Mouse (Mus musculus) layer of hippocampus, adult 11-12 months (tissue): Measurements from ENCODE around the gene Lpar2.
A peak's percentile ranks its signal among the peaks of the same experiment; 100 is the strongest.

ENCODE experiments used
- DNase-seq: peaks from one replicate; pipeline ENCODE4 v3.0.0; 2022; ENCODE audit warnings: low spot score

Lpar2 gene

DNA sequence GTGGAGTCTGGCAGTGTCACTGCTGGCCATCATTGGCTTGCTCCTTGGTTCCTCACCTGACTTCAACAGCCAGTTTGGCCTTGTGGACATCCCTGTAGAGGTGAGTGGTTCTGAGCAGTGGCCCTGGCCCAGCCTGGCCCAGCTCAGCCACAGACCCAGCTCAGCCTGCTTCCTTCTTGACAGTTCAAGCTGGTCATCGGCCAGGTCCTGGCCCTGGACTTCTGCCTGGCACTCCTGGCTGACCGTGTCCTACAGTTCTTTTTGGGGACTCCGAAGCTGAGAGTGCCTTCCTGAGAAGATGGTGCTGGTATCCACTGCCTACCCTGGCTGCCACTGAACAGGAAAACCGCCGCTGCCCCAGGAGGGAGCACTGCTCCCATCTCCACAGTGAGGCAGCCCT lies 15.0 kb upstream of the Lpar2 start:
- no peak for DNase-seq

DNA sequence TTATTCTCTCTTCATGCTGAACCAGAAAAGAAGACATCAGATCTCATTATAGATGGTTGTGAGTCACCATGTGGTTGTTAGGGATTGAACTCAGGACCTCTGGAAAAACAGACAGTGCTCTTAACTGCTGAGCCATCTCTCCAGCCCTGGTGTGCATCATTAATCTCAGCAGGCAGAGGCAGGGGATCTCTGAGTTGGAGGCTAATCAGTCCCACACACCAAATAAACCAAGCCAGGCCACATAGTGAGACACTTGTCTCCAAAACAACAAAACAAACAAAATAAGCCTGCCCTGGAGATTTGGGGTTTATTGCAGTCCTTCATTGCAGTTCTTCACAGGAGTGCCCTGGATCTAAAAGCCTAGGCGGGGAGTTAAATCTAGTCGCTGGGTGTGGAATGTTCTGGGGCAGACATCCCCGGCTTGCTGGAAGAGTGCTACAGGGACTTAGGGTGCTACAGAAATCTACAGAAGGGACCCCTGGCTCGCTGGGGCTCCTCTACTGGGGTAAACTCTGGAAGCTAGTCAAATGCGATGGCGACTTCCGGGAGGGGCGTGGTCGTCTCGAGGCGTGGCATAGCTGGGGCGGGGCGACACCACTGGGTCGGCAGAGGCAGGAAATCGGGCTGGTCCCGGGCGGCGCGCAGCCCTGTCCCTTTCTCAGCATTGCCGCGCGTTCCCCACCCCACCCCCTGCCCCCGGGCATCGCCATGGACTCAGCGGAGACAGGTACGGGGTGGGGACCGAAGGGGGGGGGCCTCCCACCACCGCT lies 13.9 kb upstream of the Lpar2 start, which contains the start of gene Gmip:
Gene Gmip, plus strand, starts transcription at position 586 of the 770 bp plus-strand sequence.
- DNase-seq: peak; percentile 67

DNA sequence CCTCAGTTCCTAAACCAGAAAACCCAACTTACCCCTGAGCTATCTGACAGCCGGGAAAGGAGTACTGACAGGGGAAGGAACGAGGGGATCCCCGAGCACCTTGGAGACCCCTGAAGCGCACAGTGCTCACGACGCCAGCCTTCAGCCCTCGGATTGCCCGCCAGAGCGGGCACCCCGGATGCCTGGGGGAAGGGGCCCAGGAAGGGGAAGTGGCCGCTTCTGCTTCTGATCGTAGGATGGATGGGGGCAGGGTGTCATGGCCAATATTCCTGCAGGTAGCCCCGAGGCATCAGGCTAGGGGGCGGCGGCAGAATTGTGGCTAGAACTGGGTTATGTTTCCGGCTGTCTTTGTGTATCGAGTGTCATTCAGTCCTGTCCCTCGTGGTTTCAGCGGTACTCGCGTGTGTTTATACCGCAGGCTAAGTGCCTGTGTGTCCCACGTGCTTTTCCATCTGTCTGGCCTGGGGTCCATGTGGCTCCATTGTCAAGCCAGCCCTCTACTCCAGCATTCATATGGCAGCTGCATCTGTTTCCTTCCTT lies 13.3 kb upstream of the Lpar2 start:
- peak; percentile 52 for DNase-seq

DNA sequence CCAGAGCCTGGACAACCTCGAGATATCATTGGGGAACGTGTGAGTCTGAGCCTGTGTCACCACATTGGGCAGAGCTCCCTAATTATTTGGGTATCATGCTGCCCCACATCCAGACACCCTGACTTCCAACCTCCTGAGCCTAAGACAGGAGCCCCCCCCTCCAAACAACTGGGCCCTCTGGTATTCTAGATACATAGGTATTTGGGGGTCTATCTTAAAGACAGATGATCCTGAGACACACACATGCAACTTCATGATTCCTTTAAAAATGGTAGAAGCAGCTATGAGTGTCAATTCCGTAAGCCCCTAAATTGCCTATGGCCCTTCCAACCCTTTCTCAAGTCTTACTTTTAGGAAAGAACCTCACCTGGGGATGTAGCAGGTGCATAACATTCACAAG lies 12.4 kb upstream of the Lpar2 start:
- DNase-seq: no peak

DNA sequence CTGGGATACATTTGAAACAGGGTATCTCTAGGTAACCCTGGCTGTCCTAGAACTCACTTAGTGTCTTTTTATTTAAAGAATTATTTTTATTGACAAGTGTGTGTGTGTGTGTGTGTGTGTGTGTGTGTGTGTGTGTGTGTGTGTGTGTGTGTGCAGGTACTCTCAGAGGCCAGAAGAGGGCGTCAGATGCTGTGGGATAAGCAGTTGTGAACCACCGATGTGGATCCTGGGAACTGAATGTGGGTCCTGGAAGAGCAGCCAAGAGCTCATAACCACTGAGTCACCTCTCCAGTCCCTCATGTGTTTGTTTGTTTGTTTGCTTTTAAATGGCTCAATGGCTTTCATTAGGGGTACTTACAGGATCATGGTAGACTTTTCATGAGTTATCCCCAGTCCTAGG lies 7.3 kb upstream of the Lpar2 start:
- no peak for DNase-seq

DNA sequence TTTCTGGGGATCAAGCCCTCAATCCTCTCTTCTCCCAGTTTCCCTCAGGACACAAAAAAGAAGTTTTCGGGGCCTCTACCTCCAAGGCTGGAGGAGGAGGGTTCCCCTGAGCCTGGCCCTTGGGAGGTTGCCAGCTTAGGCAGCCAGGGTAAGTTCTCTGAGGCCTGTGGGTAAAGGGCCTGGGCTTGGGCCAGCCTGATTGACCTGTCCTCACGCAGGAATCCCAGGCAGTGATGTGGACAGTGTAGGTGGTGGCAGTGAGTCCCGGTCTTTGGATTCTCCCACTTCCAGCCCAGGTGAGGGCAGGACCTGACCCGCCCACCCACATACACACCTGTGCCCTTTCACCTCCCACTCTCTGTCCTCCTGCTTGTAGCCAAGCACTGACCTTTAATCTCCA lies 6.8 kb upstream of the Lpar2 start:
- no peak for DNase-seq

DNA sequence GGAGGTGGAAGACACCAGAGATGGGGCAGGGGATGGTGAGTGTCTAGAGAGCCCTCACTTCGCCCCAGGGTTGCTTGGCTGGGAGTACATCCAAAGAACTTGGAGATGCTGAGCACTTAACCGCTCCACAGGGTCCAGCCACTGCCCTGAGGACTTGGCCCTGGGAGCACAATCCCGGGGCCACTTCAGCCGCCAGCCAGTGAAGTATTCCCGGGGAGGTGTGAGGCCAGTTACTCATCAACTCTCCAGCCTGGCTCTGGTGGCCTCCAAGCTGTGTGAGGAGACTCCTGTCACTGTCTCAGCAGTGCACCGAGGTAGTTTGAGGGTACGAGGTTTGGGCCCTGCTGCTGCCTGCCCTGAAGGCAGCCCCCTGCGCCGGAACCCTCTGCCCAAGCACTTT lies 1.8 kb upstream of the Lpar2 start:
- DNase-seq: no peak

DNA sequence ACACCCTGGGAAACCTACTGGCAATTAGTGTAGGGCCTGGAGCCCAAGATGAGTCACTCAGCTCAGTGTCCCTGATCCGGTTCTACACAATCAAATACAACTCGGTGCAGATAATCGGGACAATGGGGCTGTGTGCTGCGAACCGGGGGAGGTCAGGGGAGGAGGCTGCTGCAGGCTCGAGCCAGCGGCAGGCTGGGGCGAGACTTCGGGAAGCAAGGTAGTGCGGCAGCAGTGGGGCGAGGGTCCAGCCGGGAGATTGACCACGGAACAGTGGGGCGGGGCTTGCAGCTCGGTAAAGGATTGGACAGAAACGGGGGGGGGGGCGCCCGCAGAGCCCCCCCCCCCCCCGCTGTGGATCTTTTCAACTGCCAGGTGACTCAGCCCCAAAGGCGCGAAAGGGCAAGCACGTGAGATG lies 251 bp upstream of the Lpar2 start:
- no peak for DNase-seq

DNA sequence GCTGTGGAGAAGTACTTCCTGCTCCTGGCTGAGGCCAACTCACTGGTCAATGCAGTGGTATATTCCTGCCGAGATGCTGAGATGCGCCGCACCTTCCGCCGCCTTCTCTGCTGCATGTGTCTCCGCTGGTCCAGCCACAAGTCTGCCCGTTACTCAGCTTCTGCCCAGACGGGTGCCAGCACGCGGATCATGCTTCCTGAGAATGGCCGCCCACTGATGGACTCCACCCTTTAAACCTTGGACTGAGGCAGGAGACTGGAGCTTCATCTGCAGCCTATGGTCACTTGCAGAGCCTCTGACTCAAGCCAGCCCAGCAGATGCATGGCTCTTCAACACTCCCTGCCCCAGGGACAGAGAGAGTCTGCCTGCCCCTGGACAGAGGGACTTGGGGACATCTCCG lies 4.1 kb downstream of the Lpar2 start:
- DNase-seq: no peak

DNA sequence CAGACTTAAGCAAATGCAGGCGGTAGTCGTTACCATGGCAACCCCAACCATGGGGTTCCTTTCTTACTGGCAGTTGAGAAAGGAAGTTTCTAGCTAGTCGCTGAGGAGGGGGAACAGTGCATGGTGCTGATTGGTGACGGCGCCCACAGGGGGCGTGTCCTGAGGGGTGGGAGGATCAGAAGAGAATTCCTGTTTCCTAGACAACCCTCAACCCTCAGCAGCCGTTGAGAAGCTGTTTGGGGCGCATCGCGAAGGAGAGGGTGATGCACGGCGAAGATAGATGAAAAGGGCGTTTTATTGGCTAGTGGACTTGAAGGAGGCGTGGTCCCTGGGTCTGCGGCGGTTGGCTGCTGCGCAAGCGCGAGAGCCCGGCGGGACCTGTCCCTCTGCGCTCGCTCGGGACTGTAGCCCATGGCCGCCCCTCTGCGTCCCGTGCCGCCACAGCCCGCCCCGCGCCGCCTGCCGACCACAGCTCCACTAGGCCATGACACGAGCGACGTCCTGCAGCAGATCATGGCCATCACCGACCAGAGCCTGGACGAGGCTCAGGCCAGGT lies 10.1 kb downstream of the Lpar2 start, which contains the start of gene Pbx4:
Gene Pbx4, plus strand, starts transcription at position 194 of the 556 bp plus-strand sequence.
- peak; percentile 95 for DNase-seq

DNA sequence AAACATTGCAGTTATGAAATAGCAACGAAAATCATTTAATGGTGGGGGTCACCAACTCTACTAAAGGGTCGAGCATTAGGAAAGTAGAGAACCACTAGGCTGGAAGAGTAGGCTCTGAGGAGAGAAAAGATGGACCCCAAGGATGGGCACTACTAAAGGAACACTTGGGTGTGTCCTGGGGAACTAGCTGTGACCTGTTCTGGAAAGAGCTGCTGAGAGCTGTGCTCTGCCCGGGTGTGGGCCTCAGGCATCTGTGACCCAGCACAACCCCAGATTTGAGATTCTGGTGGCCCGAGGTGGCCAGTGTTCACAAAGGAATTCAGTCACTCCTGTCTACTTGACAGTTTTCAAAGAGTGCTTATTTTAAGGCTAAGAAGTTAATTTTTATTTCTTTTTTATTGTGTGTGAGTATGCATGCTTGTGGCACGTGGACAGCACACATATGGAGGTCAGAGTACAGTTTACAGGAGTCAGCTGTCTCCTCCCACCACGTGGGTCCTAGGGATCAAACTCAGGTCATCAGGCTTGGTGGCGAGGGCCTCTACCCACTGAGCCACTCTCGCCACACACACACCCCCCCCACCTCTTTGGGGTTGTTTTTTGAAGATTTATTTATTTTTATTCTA lies 14.9 kb downstream of the Lpar2 start:
- no peak for DNase-seq

DNA sequence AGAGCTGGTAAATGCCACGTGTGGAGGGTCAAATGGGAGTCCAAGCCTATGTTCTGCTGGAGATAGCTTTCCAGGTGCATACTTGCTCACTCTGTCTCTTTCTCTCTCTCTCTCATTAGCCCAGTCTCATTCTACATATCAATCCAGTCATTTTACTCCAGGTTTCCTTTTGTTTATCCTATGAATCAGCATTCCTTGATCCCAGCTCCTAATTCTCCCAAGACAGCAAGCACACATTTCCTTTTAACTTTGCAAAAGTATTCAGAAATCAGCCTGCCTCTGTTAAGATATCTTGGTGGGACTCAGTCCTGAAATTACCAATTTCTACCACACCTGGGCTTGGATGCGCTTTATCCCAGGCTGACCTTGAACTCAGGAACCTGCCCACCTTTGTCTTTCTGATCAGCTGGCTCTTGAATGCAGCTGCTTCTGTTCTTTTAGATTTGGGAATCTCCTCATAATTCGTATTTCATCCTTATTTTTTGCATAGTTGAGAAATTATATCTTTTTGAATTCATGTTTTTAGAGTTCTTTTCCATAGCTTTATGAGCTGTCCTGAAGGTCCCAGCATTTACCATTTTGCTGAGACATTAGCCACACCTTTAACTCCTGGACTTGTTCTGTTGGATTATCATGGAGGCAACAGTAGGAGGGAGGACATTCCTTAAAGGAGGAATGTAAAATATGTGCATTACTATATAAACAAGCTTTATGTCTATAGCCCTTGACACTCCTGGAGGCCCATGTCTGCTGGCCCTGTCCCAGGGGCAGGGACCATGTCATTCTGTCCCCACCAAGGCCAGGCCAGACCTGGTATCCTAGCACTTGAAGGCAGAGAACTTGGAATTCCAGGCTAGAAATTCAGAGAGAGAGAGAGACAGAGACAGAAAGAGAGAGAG lies 25.2 kb downstream of the Lpar2 start:
- no peak for DNase-seq

DNA sequence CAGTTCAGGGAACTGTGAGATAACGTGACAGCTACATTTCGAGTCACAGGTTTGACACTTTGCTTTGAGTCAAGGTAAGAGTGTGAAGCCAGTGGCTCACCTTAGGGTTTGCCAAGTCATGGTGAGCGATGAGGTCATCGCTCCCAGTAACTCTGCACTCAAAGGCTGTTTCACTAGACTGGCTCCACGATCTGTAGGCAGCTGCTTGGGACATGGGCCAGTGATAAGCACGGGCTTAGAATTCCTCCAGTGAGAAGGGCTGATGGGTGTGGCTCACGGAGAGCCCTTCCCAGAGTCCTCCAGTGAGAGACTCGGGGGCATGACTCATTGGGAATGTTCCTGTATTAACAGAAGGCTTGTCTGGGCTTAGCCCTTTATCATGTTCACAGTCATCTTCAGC lies 26.7 kb downstream of the Lpar2 start:
- no peak for DNase-seq

DNA sequence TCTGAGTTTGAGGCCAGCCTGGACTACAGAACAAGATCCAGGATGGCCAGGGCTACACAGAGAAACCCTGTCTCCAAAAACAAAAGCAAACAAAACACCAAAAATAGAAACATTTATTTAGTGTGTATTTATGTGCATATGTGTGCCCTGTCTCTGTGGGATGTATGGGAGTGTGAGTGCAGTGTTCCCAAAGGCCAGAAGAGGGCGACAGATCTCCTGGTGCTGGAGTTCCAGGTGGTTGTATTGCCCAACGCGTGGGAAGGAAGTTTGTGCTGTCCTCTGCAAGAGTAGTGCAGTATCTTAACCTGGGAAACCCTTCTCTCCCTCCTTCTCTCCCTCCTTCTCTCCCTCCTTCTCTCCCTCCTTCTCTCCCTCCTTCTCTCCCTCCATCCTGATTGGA lies 27.7 kb downstream of the Lpar2 start:
- DNase-seq: no peak

DNA sequence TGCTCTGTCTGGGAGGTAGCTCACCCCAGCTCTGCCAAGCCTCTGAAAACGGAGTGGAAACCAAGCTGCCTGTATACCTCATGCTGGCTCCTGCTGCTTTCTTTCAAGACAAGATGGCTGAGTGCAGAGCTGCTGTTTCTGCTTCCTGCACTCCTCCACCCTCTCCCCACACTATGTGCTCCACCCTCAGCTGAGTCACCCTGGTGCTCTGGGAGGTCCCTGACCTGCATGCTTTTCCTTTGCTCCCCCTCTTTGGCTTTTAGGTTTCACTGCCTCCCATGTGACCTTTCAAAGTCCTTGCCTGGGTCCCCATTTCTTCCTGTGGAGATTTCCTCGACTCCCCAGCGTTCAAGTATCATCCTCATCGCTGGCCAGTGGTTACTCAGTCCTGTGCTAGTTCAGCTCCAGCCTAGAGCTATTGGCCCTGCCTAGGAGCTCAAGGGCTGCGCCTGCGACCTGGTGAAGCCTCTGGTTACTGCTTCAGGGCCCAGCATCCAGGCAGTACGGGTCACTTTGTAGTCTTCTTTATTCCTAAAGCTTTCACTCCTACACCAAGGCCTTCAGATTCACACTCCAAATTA lies 28.8 kb downstream of the Lpar2 start:
- no peak for DNase-seq

DNA sequence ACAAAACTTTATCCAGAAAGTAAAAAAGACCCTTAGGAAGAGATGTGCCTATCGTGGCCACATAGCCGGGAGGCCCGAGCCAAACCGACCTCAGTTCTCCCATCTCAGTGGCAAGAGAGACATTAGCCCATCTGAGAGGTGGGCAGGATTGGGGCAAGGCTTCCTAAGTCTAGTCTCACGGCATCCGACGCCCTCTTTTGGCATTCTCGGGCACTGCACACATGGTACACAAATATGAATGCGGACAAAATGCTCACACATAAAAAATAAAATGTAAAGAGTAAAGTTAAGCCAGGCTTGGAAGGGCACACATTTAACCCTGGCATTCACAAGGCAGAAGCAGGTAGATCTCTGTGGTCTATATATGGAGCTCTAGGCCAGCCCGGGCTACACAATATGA lies 31.6 kb downstream of the Lpar2 start:
- DNase-seq: no peak

DNA sequence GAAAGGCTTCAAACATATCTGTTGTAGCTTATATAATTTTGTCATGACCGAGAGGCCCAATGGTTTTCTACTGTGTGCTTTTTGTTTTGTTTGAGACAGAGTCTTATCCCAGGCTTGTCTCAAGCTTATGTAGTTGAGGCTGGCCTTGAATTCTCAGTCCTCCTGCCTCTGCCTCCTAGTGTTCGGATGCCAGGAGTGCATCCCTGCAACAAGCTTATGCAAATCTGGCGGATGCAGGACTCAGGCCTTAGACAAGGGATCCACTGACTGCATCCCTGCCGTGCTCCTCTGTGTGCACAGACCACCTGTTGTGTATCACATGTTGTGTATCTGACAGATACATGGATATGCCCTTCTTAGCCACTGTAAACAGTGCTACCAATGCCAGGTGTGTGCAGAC lies 38.6 kb downstream of the Lpar2 start:
- no peak for DNase-seq

DNA sequence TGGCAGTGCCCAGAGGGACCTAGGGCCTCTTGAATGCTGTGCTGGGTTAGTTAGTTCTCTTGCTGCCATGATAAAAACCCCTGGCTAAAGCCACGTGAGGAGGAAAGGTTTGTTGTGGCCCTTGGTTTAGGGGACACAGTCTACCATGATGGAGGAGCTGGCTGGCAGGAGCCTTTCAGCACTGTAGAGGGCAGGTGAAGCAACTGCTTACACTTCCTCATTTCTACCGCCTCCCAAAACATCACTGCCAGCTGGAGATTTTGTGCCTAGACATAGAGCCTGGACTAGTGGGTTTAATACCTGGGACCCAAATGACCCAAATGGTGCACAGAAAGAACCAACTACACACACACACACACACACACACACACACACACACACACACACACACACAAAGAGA lies 39.0 kb downstream of the Lpar2 start:
- DNase-seq: no peak

DNA sequence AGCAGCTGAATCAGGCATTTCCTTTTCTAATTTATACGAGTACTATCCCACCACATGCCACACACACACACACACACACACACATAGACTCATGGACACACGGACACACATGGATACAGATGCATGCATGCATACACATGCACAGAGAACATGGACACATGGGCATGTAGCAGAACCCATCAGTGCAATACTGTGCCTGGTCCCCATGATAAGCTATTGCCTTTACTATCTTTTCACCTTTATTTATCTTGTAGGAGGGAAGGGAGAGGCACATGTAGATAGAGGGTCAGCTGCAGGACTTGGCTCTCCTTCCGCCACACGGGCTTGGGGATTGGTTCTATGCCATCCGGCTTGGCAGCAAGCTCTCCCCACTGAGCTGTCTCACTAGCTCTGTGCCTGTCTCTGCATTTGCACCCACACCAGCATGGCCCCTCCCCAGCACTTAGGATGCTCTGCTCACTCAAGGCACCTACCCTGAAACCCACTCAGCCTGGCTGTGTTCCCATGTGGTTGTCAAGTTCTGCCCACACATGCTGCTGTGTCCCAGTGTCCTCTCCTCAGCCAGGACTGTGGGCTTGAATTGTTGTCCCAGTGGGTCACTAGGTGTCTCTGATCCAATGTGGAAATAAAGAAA lies 41.3 kb downstream of the Lpar2 start:
- no peak for DNase-seq

DNA sequence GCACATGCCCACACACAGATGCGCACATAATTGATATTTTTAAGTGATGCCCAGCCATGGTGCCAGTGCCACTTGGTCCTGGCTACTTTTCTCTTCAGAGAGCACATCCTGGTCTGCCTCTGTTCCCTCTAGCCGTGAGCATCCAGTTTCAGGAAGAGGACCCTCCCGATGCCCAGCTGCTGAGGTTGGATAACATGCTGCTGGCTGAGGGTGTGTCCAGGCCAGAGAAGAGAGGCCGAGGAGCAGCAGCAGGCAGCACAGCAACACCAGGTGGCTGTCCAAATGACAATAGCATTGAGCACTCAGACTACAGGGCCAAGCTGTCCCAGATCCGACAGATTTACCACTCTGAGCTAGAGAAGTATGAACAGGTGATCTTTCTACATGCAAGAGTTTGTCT lies 42.0 kb downstream of the Lpar2 start:
- DNase-seq: no peak

DNA sequence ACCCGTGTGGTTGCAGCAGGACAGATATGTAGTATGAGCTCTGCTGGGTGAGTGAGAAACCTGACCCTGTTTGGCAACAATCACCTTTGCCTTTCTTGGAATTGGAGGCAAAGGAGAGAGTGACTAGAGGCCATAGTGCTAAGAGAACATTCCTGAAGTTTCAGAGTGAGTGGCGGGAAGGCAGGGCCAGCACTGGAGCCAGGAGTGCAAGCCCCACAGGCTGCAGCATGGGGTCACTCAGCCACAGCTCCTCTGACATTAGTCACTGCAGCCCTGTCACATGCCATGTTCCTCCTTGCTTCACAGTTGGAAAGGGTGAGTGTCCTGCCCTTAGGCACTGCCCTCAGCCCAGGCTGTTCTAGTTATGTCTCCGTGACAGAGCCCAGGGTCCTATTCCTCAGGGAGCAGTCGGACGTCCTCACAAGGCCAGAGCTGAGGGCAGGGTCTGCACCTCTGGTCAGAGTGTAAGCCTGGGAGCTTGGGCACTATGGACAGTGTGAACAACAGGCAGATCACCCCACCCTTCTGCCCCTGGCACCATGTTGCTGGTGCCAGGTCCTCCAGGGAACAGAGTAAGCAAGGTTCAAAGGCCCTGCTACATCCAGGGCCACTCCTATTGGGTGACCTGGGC lies 45.6 kb downstream of the Lpar2 start:
- no peak for DNase-seq
